Mouse (Mus musculus) kidney, adult 2 months (tissue): ENCODE results near the gene Srp54c.
"Not testable (repeated sequence)": the region's sequence is repeated elsewhere in the genome, so short reads cannot be mapped to it uniquely, and the experiment has no call there.

Experiments
- CTCF ChIP-seq: fragments of 200-500 bp; conservative IDR thresholded peaks from 2 replicates; pipeline ENCODE4 v1.5.1; 2011; ENCODE audit warnings: low read depth, mild to moderate bottlenecking, control low read depth, low read length, moderate library complexity, mixed read lengths; ENCODE audit not compliant: insufficient read depth, insufficient read length
- POLR2A ChIP-seq: fragments of 200-500 bp; IDR thresholded peaks from one replicate; pipeline ENCODE4 v1.6.1; 2011; ENCODE audit warnings: low read depth, low read length, control low read depth

- not testable (repeated sequence) for TF ChIP-seq POLR2A, CTCF
Measured at GRCm38 (mm10) chr12:55277583-55277982, 47.6 kb downstream of the Srp54c start.
